8 mouse cellular contexts compared by ENCODE assay signal in genomic region chr12:75701173-75702083, GRCm38 (mm10). TPM values are rescaled to one million over a fixed set of nuclear protein-coding genes. Genes with fewer than 3 reads are reported as not detected.
A peak's percentile ranks its signal among the peaks of the same experiment; 100 is the strongest.
DNase-seq lines count a peak whose midpoint lies in the region; ATAC-seq lines count a peak whose summit lies in the region.

No protein-coding gene starts in this region.

- H3K4me3 ChIP-seq in stomach, embryonic 16.5 days (replicated peaks; ENCODE audit: low read length), result peak overlapping the region; percentile 17; the same call in 1 of the 2 replicates

- H3K36me3 ChIP-seq in stomach, embryonic 16.5 days (ENCODE audit: control insufficient read depth, insufficient read depth, low read length), result no peaks in the 10 kb centered on the region

- no peaks in the 10 kb centered on the region for H3K9me3 ChIP-seq in stomach, embryonic 16.5 days (replicated peaks; ENCODE audit: control insufficient read depth, low read length)

- peak overlapping the region; percentile 33 for H3K4me2 ChIP-seq in stomach, embryonic 16.5 days (ENCODE audit: low read depth, low read length)

- no peaks in the 10 kb centered on the region for H3K27me3 ChIP-seq in stomach, embryonic 16.5 days (ENCODE audit: control insufficient read depth, insufficient read depth, low read length)

- intact Hi-C loops in gastrocnemius, postnatal 36 days (cut with DNase I), result no loop called here

- H3K9ac ChIP-seq in stomach, embryonic 16.5 days (ENCODE audit: low read length), result peak overlapping the region; percentile 59

- no peak overlapping the region for H3K27ac ChIP-seq in stomach, embryonic 16.5 days (ENCODE audit: low read length)

- ATAC-seq in megakaryocyte, adult 5-6 weeks (ENCODE audit: poor library complexity, severe bottlenecking), result peak; percentile 54
- peak; percentile 53 for ATAC-seq in stomach, embryonic 16.5 days (ENCODE audit: insufficient read depth, low FRiP score)

- no peaks in the 10 kb centered on the region for H3K4me1 ChIP-seq in stomach, embryonic 16.5 days (ENCODE audit: control insufficient read depth, insufficient read depth, low read length)

- WGBS in stomach, embryonic 16.5 days, result 26% methylated on average over 21 of the region's 21 CpGs

- DNase-seq in cerebellum, postnatal 14 days, result peak; percentile 9 to 26
- no peak for DNase-seq in cerebellum, adult 9-10 months
- DNase-seq in brain, adult 2 months (ENCODE audit: low read depth, low spot score), result peak; percentile 28
- peak; percentile 17 to 21 for DNase-seq in gastrocnemius, postnatal 36 days
- DNase-seq in kidney, adult 18-20 months, result peak; percentile 48
- DNase-seq in cerebellum, adult 8-10 months, result no peak

RNA-seq across cellular contexts. Expression of gene Wdr89, which starts 32.1 kb away (rescaled TPM):
- total RNA-seq in gastrocnemius, postnatal 36 days (2021), result 1 to 10 TPM; 1.6 to 2.0 TPM
- 9.7 and 9.8 TPM in 2 replicates for total RNA-seq in megakaryocyte, adult 5-6 weeks (2015)
- total RNA-seq in megakaryocyte, adult 5-6 weeks (2017), result 7.5 and 8.9 TPM in 2 replicates
- polyA plus RNA-seq in stomach, embryonic 16.5 days (2015; fragmentation: Nextera tagmentation; extraction: Ambion mirVana), result 8.3 and 11.6 TPM in 2 replicates

RNA-seq across cellular contexts. Expression of gene Sgpp1, which starts 34.1 kb away (rescaled TPM):
- 10 to 100 TPM; 11.4 to 12.0 TPM for total RNA-seq in gastrocnemius, postnatal 36 days (2021)
- total RNA-seq in megakaryocyte, adult 5-6 weeks (2015), result 98.3 and 116 TPM in 2 replicates
- total RNA-seq in megakaryocyte, adult 5-6 weeks (2017), result 90.8 and 98.0 TPM in 2 replicates
- 15.8 and 16.8 TPM in 2 replicates for polyA plus RNA-seq in stomach, embryonic 16.5 days (2015; fragmentation: Nextera tagmentation; extraction: Ambion mirVana)

Comparison
In these comparisons a context has a peak if more than half of its experiments do, and no peak if none do; other contexts are left out.
1. DNase-seq: peak in cerebellum, postnatal 14 days (2 of 2), brain, adult 2 months (single experiment), gastrocnemius, postnatal 36 days (2 of 2) and kidney, adult 18-20 months (single experiment); none in cerebellum, adult 9-10 months (single experiment) and cerebellum, adult 8-10 months (single experiment).
2. RNA of gene Sgpp1, which starts 34.1 kb away (total RNA-seq): 90.8 to 116 TPM in megakaryocyte, adult 5-6 weeks; 11.4 to 12.0 TPM in gastrocnemius, postnatal 36 days; every median in the first group is over 4 times any median in the second.